Mouse (Mus musculus) liver, embryonic 14.5 days (tissue): ENCODE measurements around the gene Gpr141.

Source experiments
- CTCF ChIP-seq: IDR thresholded peaks from 2 replicates; pipeline ENCODE4 v1.5.1; 2016; ENCODE audit warnings: antibody characterized with exemption, low read depth, control low read depth
- EP300 ChIP-seq: IDR thresholded peaks from 2 replicates; pipeline ENCODE4 v1.6.1; 2016; ENCODE audit warnings: antibody characterized with exemption, low read depth

GRCm38 (mm10) chr13:19744536-19744935, 79.5 kb downstream of the Gpr141 start:
- TF ChIP-seq CTCF (no peak), EP300 (no peak)
